Mouse (Mus musculus) T-helper 1 cell (primary cell): ENCODE measurements at regions not wholly inside any gene's neighbourhood (a gene's known extent, or its start where the extent isn't known, plus 50 kb on each side); places are given as distances from the start of the nearest gene placed in this dataset.

ENCODE experiments used
- in situ Hi-C: fragments of 300-600 bp; cut with MboI, MseI; formaldehyde crosslinking; loops from one replicate; pipeline ENCODE4 v1.15.1; 2025; ENCODE audit warnings: high pct_unique_total_duplicates

DNA sequence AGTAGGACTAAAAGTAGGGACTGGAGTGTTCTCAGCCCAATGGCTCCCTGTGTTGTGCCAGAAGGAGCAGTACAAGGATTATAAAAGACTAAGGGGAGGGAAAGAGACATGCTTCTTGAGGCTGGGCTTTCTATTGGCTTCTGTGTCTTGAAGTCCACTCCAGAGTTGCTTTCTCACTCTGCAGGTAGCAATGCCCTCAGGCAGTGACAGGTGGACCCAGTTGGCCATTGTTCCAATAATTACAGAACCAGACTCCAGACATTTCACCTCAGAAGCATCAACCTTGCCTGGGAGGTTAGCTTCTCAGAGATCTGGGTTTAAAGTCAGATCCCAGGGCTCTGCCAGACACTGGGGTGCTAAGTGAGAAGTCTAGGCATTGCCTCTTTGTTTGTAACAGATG, 136.3 kb upstream of the Tll1 start:
- in situ Hi-C loops, result no loop called here

DNA sequence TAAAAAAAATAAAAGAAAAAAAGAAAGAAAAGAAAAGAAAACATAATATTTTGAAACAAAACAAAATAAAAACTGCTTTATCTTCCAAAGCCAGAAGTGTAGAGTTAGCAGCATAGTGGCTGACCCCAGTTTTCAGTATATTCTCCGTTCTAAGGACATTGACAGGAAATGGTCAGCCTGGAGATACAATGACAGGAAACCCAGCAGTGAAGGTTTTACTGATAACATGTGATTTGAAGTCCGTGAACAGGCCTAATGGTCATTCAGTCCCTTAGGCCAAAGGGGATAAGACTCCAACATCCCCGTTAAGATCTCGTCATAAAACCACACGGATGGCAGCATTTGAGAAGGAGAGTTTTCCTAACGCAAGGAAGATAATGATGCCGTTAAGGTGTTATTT, 131.3 kb upstream of the Tll1 start:
- in situ Hi-C loops, result no loop called here

GRCm38 (mm10) chr8:64336546-64336945, 130.5 kb upstream of the Tll1 start:
- in situ Hi-C loops, result no loop called here

DNA sequence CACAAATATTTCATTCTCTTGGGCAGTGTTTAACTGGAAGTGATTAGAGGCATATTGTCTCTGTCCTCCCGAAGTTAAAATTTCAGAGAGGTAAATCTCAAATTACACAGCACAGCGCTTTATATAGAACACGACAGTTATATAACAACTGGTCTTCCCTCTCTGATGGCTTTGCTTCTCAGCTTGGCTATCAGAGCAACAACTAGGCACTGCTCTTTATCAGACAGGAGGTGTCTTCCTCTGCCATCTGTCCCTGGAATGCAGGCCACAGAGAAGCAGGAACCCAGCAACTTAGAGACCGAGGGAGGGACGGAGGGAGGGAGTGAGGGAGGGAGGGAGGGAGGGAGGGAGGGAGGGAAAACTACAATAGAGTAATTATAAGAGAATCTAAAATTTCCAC, 129.4 kb upstream of the Tll1 start:
- in situ Hi-C loops, result no loop called here

- in situ Hi-C loops, result no loop called here
Observed at GRCm38 (mm10) chr8:64323985-64324384, 117.9 kb upstream of the Tll1 start.

DNA sequence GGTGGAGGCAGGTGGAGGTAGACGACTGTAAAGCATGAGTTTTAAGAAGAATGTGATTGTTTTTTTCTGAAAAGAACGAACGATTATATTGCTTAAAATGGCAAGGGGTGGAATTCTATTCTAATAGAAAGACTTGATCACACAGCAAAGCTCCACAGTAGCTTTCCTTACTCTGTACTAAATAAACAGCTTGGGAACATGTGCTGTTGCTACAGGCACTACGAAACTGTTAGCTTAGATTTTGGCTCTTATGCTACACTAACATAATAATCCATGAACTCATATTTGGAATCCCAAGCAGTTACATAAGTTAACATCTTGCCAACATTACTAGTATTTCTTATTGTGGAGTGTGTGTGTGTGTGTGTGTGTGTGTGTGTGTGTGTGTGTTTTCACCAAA, 114.3 kb upstream of the Tll1 start:
- in situ Hi-C loops, result no loop called here

DNA sequence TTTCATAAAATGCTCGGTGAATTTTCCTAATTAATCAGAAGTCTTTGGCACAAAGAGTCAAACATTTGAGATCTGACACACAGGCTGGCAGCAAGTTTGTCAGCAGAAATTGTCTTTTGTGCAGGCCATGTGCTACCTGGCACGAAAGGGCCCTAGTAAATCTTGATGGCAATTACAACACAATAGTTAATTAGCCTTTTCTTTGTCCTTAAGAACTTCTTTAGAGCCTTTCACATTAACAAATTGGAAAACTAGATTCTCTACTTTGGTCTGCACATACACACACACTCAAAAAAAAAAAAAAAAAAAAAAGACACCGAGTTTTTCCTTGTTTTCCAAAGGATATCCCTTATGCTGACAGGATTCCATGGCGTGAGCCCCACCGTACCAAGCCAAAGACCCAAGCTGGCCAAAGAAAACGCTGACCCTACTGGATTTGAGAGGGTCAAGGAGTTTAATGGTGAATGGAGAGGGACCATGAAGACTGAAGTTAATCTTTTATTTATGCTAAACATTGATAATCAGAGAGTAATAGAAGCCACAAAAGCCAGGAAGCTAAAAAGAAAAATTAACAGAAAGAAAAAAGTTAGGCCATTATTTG, 113.2 kb upstream of the Tll1 start:
- in situ Hi-C loops, result no loop called here

DNA sequence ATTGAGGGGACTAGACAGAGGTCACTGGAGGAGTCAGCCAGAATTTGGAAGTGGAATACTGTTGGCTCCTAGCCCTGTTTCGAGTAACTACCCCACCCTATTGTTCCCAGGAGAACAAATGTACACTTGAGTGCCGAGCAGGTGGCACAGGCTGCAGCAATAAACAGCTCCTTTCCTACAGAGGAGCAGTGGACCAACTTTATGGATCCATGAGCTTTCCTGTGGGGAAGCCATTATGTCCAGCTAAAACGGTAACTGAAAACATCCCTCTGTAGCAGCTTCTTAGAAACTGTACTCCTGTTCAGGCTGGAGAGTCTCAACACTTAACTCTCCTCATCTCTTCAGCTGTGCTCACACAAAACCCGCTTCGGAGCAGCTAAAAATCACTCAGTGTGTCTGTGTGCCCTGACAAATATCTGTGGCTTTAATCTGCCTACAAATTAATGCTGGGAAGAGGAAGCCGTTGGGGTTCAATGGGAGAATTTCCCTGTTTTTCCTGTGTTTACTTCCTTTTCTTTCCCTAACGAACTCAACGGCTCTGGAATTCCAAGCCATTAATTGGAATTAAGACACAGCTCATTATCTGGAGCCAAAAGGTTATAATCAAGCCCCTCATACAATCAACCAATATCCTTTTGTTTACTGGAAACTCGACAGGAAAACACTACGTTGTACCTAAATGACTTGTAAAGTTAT, 112.6 kb upstream of the Tll1 start:
- in situ Hi-C loops, result no loop called here

DNA sequence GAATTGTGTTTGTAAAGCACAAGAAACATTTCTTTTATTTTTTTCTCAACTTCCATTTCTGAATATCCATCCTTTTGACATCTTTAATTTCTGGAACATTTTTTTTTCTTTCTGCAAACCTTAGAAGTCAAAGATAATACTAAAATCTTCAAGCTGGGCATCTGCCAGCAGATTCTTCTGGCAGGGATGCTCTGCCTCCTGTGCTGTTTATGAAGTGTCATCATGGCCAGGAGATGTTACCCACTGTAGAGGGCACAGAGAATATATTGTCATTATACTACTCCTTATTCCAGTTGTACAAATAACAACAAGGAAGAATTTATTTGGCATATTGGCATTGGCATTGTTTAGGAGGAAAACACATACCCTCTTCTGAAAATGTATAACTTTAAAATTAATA, 111.7 kb upstream of the Tll1 start:
- in situ Hi-C loops, result no loop called here

- in situ Hi-C loops, result no loop called here
Observed at GRCm38 (mm10) chr8:64307995-64308394, 101.9 kb upstream of the Tll1 start.

- in situ Hi-C loops, result loop anchor here (25.0 kb wide), 1 partner anchor 1079 kb away; no protein-coding TSS in a partner anchor
Observed at GRCm38 (mm10) chr8:64282806-64283205, 76.7 kb upstream of the Tll1 start.

DNA sequence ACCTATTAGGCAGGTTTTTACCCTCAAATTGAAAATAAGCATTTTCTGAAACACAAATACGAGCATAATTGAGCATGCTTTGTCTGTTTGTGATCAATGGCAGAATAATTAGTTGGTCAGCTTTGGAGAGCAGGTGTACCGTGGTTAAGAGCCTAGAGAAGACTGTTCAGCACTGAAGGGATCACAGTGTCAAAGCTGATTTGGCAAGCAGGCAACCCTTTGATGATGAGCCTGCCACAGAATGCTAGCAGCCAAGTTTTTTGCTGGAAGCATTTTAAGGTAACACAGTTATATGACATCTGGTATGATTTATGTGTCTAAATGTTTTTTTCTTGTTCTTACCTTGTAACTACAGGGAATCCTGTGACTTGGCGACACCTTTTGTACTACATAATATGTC, 75.5 kb upstream of the Tll1 start:
- in situ Hi-C loops, result loop anchor here (25.0 kb wide), 1 partner anchor 1081 kb away; no protein-coding TSS in a partner anchor

DNA sequence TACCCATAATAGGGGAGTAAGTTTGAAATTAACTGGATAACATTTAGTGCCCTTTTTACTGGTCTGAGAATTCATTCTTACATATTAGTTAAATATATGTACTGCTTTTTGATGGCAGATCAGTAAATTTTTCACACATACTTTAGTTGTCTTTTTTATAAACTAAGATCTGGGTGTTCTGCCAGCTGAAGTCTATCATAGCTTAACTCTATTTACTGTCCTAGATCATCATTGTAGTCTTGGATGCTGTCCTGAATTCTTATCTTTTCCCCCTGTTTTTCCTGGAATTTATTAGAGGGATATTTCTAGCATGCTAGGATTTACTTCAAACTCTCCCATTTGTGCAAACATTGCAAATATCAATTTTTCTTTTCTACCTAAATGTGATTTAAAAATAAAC, 74.3 kb upstream of the Tll1 start:
- in situ Hi-C loops, result loop anchor here (25.0 kb wide), 1 partner anchor 1082 kb away; no protein-coding TSS in a partner anchor

GRCm38 (mm10) chr8:64276058-64276457, 70.0 kb upstream of the Tll1 start:
- in situ Hi-C loops, result loop anchor here (25.0 kb wide), 1 partner anchor 1086 kb away; no protein-coding TSS in a partner anchor

DNA sequence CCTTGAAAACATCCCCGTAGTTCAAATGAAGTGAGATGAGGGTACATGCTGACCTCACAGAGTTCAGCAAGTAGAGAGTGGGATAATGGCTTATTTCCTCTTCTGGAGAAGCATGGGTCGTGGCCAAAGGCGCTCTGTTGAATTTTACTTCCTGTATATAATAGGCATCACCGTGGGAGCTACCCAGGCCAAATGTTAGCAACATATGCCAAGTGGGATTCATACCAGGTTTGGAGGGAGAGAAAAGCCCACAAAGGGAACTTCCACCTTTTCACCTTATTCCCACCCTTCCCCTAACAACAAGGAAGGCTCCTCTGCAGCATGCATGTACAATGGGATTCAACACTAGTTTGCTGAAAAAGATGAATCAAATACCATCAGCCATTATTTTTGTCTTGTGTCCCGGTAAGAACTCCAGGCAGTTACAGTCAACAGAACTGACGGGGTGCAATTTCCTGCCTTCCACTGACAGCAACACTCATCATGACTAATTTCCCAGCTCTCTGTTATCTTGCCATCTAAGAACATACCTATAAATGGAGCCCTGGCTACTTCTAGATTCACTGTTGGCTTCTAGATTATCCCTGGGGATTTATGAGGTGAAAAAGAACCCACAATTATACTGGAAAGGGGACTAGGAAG, 59.4 kb upstream of the Tll1 start:
- in situ Hi-C loops, result no loop called here
